Mouse (Mus musculus) brain, embryonic 14.5 days (tissue): ENCODE measurements at regions not wholly inside any gene's neighbourhood (a gene's known extent, or its start where the extent isn't known, plus 50 kb on each side); places are given as distances from the start of the nearest gene placed in this dataset.

Experiments
- CTCF ChIP-seq: fragments of 200-500 bp; IDR thresholded peaks from 2 replicates; pipeline ENCODE4 v1.5.1; 2012; ENCODE audit warnings: inconsistent platforms, mild to moderate bottlenecking, moderate library complexity, borderline replicate concordance; ENCODE audit not compliant: insufficient read depth, insufficient read length; ENCODE audit errors: extremely low read depth
- POLR2A ChIP-seq: fragments of 200-500 bp; IDR thresholded peaks from 2 replicates; pipeline ENCODE4 v1.6.1; 2012; ENCODE audit warnings: mild to moderate bottlenecking, inconsistent platforms, borderline replicate concordance; ENCODE audit not compliant: poor library complexity, insufficient read depth, insufficient read length, severe bottlenecking; ENCODE audit errors: extremely low read depth

- no peak for TF ChIP-seq POLR2A
- no peak for TF ChIP-seq CTCF
Observed at GRCm38 (mm10) chr2:45246061-45246945, 129.1 kb upstream of the Zeb2 start.
